Mouse (Mus musculus): ENCODE measurements around the gene Gm136. TPM values are rescaled to one million over a fixed set of nuclear protein-coding genes. Genes with fewer than 3 reads are reported as not detected.

Gene Gm136
- not detected for total RNA-seq (2023)

GRCm38 (mm10) chr4:34756163-34756562 is at the start of gene Gm136:
TSS of gene Gm136 (minus strand) at chr4:34756263.

DNA sequence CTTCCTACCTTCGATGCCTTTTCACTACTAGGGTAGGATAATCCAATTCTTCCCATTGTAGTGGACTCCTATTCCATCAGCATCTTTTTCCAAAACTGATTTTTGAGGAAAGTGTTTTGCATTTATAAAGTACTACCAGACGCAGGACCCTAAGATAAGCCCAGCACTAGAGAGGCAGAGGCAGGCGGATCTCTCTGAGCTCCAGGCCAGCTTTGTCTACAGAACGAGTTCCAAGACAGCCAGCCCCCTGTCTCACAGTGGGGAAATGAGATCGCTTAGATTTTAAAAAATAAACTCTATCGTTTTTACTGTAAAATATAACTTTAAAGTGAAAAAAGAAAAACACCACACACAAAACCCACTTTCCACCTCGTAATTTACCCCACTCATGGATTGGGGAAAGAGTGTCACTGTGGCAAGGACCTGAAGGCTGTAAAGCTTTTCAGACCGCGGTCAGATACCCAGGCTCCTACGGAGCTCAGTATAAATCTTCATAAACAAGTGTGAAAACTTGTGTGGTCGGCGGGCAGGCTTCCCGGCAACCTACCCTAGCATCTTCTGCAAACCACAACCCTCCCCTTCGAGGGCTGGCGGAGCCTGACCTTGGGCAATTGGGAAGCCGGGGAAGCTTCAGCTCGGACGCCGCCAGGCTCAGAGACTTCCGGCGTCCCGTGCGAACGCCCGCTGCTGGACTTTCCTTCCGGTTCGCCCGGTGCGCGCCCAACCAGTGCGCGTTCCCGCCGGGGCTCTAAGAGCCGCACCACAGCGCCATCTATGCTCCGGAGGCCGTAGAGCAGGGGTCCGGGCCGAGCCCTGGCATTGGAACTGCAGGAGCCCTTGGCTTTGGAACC is 21.8 kb upstream of the Gm136 start, which contains the start of gene Smim8:
Smim8 (minus strand) TSS at position 747 of the 851 bp plus-strand sequence.

GRCm38 (mm10) chr4:34729851-34730341 is 26.2 kb downstream of the Gm136 start, which contains the start of gene Cfap206:
TSS of gene Cfap206 (minus strand) at chr4:34730206.

Other genes starting within 250 kb of the Gm136 start
- gene Akirin2, start 205.3 kb downstream of the Gm136 start, total RNA-seq (2023), result 10 to 100 TPM; 63.9 to 67.2 TPM
- 10 to 100 TPM; 91.0 to 95.3 TPM for gene Orc3, start 141.3 kb downstream of the Gm136 start, total RNA-seq (2023)
- gene Rars2, start 141.3 kb downstream of the Gm136 start, total RNA-seq (2023), result 10 to 100 TPM; 25.1 to 26.3 TPM
- 10 to 100 TPM; 18.5 to 22.8 TPM for gene Slc35a1, start 68.8 kb downstream of the Gm136 start, total RNA-seq (2023)
- not detected for gene Cfap206, start 26.1 kb downstream of the Gm136 start, total RNA-seq (2023)
- 10 to 100 TPM; 13.5 to 15.1 TPM for gene Smim8, start 22.2 kb upstream of the Gm136 start, total RNA-seq (2023)
- gene Zfp292, start 126.7 kb upstream of the Gm136 start, total RNA-seq (2023), result 10 to 100 TPM; 71.1 to 77.4 TPM
- not detected for gene Cga, start 137.5 kb upstream of the Gm136 start, total RNA-seq (2023)

All from T-cell, adult 66 days (primary cell).